Mouse (Mus musculus) MEL (cell line): Measurements from ENCODE around the gene Ikzf3. TPM values are rescaled to one million over a fixed set of nuclear protein-coding genes. Genes with fewer than 3 reads are reported as not detected.

ENCODE experiments used
- DNase-seq: peaks from one replicate; pipeline ENCODE4 v3.0.0; 2011; ENCODE audit warnings: low read depth, low spot score
- H3K27ac ChIP-seq: 2 replicates; pipeline ENCODE4 v1.5.1; 2012; ENCODE audit warnings: low read depth, mild to moderate bottlenecking, control low read depth, low read length, moderate library complexity; ENCODE audit not compliant: control insufficient read depth
- H3K27me3 ChIP-seq, 2 experiments: fragments of 150-350 bp in 1 of 2; sonication (generic) in 1 of 2; 2 replicates each; pipeline ENCODE4 v1.6.1; 2012; ENCODE audit warnings: low read length in 2 of 2, mild to moderate bottlenecking in 2 of 2, improper control_type of control experiment in 1 of 2, moderate library complexity in 1 of 2; ENCODE audit not compliant: insufficient read depth in 2 of 2, control insufficient read depth in 1 of 2
- H3K36me3 ChIP-seq, 2 experiments: 2 replicates each; pipeline ENCODE4 v1.6.1; 2012 to 2014; ENCODE audit warnings: low read length in 2 of 2, improper control_type of control experiment in 1 of 2, inconsistent platforms in 1 of 2, mild to moderate bottlenecking in 1 of 2; ENCODE audit not compliant: insufficient read depth in 2 of 2, control insufficient read depth in 1 of 2
- H3K4me1 ChIP-seq, 2 experiments: fragments of 150-350 bp in 1 of 2; sonication (generic) in 1 of 2; 2 replicates each; pipeline ENCODE4 v1.6.1; 2012; ENCODE audit warnings: low read length in 2 of 2, improper control_type of control experiment in 1 of 2, mild to moderate bottlenecking in 1 of 2; ENCODE audit not compliant: insufficient read depth in 2 of 2, control insufficient read depth in 1 of 2
- H3K4me3 ChIP-seq, 2 experiments: fragments of 150-350 bp in 1 of 2; sonication (generic) in 1 of 2; 2 replicates each; pipeline ENCODE4 v1.5.1; 2012; ENCODE audit warnings: low read depth in 2 of 2, low read length in 2 of 2, mild to moderate bottlenecking in 2 of 2, moderate library complexity in 2 of 2, control low read depth in 1 of 2, improper control_type of control experiment in 1 of 2; ENCODE audit not compliant: control insufficient read depth in 1 of 2, insufficient read depth in 1 of 2
- H3K79me2 ChIP-seq: 2 replicates; pipeline ENCODE4 v1.6.1; 2012; ENCODE audit warnings: mild to moderate bottlenecking, low read length, moderate library complexity; ENCODE audit not compliant: control insufficient read depth, poor library complexity, insufficient read depth
- H3K9ac ChIP-seq: 2 replicates; pipeline ENCODE4 v1.6.1; 2012; ENCODE audit warnings: low read depth, mild to moderate bottlenecking, control low read depth, low read length, moderate library complexity; ENCODE audit not compliant: control insufficient read depth, poor library complexity, severe bottlenecking
- H3K9me3 ChIP-seq: fragments of 150-350 bp; sonication (generic); replicated peaks from 2 replicates; pipeline ENCODE4 v1.6.1; 2012; ENCODE audit warnings: mild to moderate bottlenecking, low read length, improper control_type of control experiment, moderate library complexity; ENCODE audit not compliant: insufficient read depth
- BHLHE40 ChIP-seq: IDR thresholded peaks from 2 replicates; pipeline ENCODE4 v1.6.1; 2012; ENCODE audit warnings: low read depth, mild to moderate bottlenecking, inconsistent platforms, low read length, improper control_type of control experiment, borderline replicate concordance
- ETS1 ChIP-seq: IDR thresholded peaks from 2 replicates; pipeline ENCODE4 v1.6.1; 2012; ENCODE audit warnings: low read depth, mild to moderate bottlenecking, inconsistent platforms, low read length, improper control_type of control experiment, moderate library complexity
- GATA1 ChIP-seq: IDR thresholded peaks from 2 replicates; pipeline ENCODE4 v1.6.1; 2011; ENCODE audit warnings: low read depth, low read length, improper control_type of control experiment
- HCFC1 ChIP-seq: IDR thresholded peaks from 2 replicates; pipeline ENCODE4 v1.6.1; 2012; ENCODE audit warnings: low read depth, mild to moderate bottlenecking, inconsistent platforms, low read length, improper control_type of control experiment, moderate library complexity
- KAT2A ChIP-seq: conservative IDR thresholded peaks from 2 replicates; pipeline ENCODE4 v1.6.1; 2012; ENCODE audit warnings: low read depth, low read length, improper control_type of control experiment, inconsistent platforms
- MAFK ChIP-seq: IDR thresholded peaks from 2 replicates; pipeline ENCODE4 v1.6.1; 2011; ENCODE audit warnings: low read depth, mild to moderate bottlenecking, low read length, improper control_type of control experiment, borderline replicate concordance
- MYB ChIP-seq: IDR thresholded peaks from 2 replicates; pipeline ENCODE4 v1.6.1; 2011; ENCODE audit warnings: mild to moderate bottlenecking, low read depth, low read length, improper control_type of control experiment
- MYC ChIP-seq: IDR thresholded peaks from 2 replicates; pipeline ENCODE4 v1.6.1; 2011; ENCODE audit warnings: low read depth, mild to moderate bottlenecking, low read length, improper control_type of control experiment, moderate library complexity
- NELFE ChIP-seq: IDR thresholded peaks from 2 replicates; pipeline ENCODE4 v1.6.1; 2011; ENCODE audit warnings: low read depth, low read length, improper control_type of control experiment
- NRF1 ChIP-seq: IDR thresholded peaks from 2 replicates; pipeline ENCODE4 v1.6.1; 2014; ENCODE audit warnings: low read depth, mild to moderate bottlenecking, inconsistent platforms, low read length, improper control_type of control experiment, moderate library complexity; ENCODE audit not compliant: poor library complexity, insufficient read depth, severe bottlenecking
- POLR2AphosphoS2 ChIP-seq: IDR thresholded peaks from 2 replicates; pipeline ENCODE4 v1.6.1; 2011; ENCODE audit warnings: low read length, improper control_type of control experiment
- RAD21 ChIP-seq: IDR thresholded peaks from 2 replicates; pipeline ENCODE4 v1.6.1; 2011; ENCODE audit warnings: mild to moderate bottlenecking, low read depth, low read length, improper control_type of control experiment
- TAL1 ChIP-seq: IDR thresholded peaks from 2 replicates; pipeline ENCODE4 v1.6.1; 2012; ENCODE audit warnings: mild to moderate bottlenecking, inconsistent platforms, low read length, moderate library complexity, mixed read lengths
- TBP ChIP-seq: IDR thresholded peaks from 2 replicates; pipeline ENCODE4 v1.8.0; 2011; ENCODE audit warnings: low read depth, low read length, improper control_type of control experiment
- USF2 ChIP-seq, 2 experiments: IDR thresholded peaks; 2 replicates each; pipeline ENCODE4 v1.6.1; 2011 to 2012; ENCODE audit warnings: improper control_type of control experiment in 2 of 2, low read length in 2 of 2, borderline replicate concordance in 1 of 2, inconsistent platforms in 1 of 2, low read depth in 1 of 2, mild to moderate bottlenecking in 1 of 2; ENCODE audit not compliant: insufficient read depth in 1 of 2
- ZC3H11A ChIP-seq: IDR thresholded peaks from 2 replicates; pipeline ENCODE4 v1.6.1; 2012; ENCODE audit warnings: low read depth, mild to moderate bottlenecking, inconsistent platforms, low read length, improper control_type of control experiment
- ZKSCAN1 ChIP-seq: IDR thresholded peaks from 2 replicates; pipeline ENCODE4 v1.6.1; 2012; ENCODE audit warnings: low read depth, mild to moderate bottlenecking, inconsistent platforms, low read length, improper control_type of control experiment, moderate library complexity
- polyA plus RNA-seq, 2 experiments: library from polyadenylated mRNA; stranded (reverse) in 1 of 2; unstranded in 1 of 2; fragments of >175 nt in 1 of 2; fragments of >200 nt in 1 of 2; gene quantifications; 2 replicates each; pipeline versions ENCODE4 v1.2.1 to v1.2.4; 2012; ENCODE audit warnings: low replicate concordance in 2 of 2, low read depth in 1 of 2; ENCODE audit not compliant: insufficient read length in 2 of 2, insufficient read depth in 1 of 2, missing spikeins in 1 of 2
- total RNA-seq: library from RNA; depleted of rRNA; stranded (reverse); fragments of 300-350 nt; gene quantifications from 2 replicates; pipeline ENCODE4 v1.2.3, GENCODE M21; 2012

The Ikzf3 gene
- total and polyA plus RNA-seq, 3 experiments = 0.12 TPM; not detected in 2

DNA sequence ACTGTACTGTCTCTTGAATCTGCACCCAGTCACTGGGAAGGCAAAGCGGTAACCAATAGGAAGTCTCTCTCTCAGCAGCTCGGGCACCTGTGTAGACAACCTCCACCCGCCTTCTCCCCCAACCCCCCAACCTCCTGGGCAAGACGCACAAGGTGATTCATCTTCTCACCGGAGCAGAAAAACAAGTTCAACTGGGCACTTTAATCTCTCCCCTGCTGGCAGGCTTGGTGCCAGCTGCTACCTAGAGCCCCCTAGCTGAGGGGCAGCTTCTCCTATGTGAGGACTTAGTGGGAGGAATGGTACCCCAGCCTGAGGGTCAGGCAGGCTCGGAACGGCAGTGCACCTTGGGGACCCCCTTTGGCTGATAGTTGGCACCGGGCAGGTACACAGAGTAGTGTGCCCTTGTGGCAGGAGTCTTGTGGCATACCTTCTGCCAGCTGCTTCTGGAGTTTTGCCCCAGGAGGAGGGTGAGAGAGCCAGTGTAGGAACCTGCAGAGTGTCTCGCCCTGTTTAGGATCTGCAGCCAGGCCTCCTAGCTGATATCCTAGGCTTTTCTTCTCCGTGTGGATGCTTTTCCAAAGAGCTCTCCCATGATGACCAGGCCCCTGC, 126.8 kb downstream of the Ikzf3 start:
- no peaks in the 10 kb centered on the region for H3K36me3 ChIP-seq
- no peak for DNase-seq
- H3K9ac ChIP-seq = no peak overlapping the region
- peaks cover 11 to 14% of the 10 kb centered on the region in 2 experiments for H3K27me3 ChIP-seq
- H3K9me3 ChIP-seq = no peaks in the 10 kb centered on the region
- no peak for TF ChIP-seq MAFK
- TF ChIP-seq GATA1 = no peak
- no peak for TF ChIP-seq TBP
- TF ChIP-seq USF2 (IDR thresholded peaks at IDR 0.05; ENCODE audit: borderline replicate concordance in 1 of 2, insufficient read depth in 1 of 2, low read depth in 1 of 2, low read length in 2 of 2) = no peak
- TF ChIP-seq HCFC1 = no peak
- TF ChIP-seq MYC = no peak
- no peak for TF ChIP-seq ETS1
- TF ChIP-seq, all 39 proteins: peak for 0
- Histone ChIP-seq H3K27ac (no peak overlapping the region), H3K79me2 (no peaks in the 10 kb centered on the region), H3K4me3 (no peak overlapping the region), H3K4me1 (peaks cover 0 to 7% of the 10 kb centered on the region in 2 experiments; a peak in 2 of 4 replicates)

DNA sequence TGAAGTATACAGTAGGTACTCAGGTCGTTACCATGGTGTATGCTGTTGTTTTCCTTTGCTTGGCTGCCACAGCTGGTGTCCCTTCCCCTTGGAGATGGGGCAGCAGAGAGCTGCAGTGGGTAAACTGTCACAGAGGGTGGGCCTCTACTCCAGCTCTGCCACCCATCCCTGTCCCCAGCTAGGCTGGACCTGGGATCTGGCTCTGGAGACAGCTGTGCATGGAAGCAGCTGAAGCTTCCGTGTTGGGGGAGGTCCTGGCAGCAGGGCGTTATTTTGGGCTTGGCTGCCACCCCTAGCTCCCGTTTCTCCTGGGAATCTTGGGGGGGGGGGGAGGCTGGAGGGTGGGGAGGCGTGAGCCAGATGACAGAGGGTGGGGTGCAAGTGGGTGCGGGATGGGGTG, 127.6 kb downstream of the Ikzf3 start:
- no peaks in the 10 kb centered on the region for H3K79me2 ChIP-seq
- no peak overlapping the region for H3K27ac ChIP-seq
- no peaks in the 10 kb centered on the region for H3K9me3 ChIP-seq
- TF ChIP-seq POLR2AphosphoS2 (no peak), TAL1 (no peak), BHLHE40 (no peak), MYB (no peak), ZC3H11A (no peak), ETS1 (no peak), RAD21 (no peak), NELFE (no peak), KAT2A (no peak), NRF1 (no peak), GATA1 (no peak), ZKSCAN1 (no peak)
- H3K4me3 ChIP-seq = no peak overlapping the region
- peaks cover 0 to 7% of the 10 kb centered on the region in 2 experiments; a peak in 2 of 4 replicates for H3K4me1 ChIP-seq
- DNase-seq = no peak
- H3K27me3 ChIP-seq = peaks cover 7 to 11% of the 10 kb centered on the region in 2 experiments
- H3K9ac ChIP-seq = no peak overlapping the region
- no peaks in the 10 kb centered on the region for H3K36me3 ChIP-seq
